29 mouse cellular contexts compared by ENCODE assay signal in the genomic region with DNA sequence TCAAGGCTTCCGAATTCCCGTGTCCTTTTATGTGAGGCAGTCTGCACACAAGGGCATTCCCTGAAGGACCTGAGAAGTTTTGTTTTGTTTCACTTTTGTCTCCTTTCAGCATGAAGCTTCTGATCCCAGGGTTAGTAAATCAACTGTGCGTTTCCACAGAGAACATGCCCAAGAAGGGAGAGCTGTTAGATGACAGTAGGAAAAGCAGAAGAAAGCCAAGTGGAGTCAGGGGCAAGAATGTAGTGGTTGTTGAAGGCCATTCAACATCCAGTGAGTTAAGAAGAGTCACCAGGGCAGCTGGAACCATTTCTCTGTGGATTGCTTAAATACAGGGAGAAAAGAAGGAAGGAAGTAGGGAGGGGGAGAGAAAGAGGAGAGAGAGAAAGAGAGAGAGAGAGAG.
DNase-seq lines count a peak whose midpoint lies in the region; ATAC-seq and TF ChIP-seq lines count a peak whose summit lies in the region.
"Had no signal": no experiment of that assay in that cellular context is flagged by ENCODE, and none has a peak within 500 bp of the region (broad histone marks: within the 10 kb centered on the region; RNA-seq: fewer than 3 reads in every experiment).

No protein-coding gene starts in this region.

- H3K4me1 ChIP-seq in kidney, postnatal 0 days (replicated peaks; ENCODE audit: insufficient read depth, low read length): no peaks in the 10 kb centered on the region
- H3K4me1 ChIP-seq in brown adipose tissue, adult 24 weeks (ENCODE audit: control insufficient read depth, insufficient read depth, insufficient read length, low read length): no peaks in the 10 kb centered on the region
- no peaks in the 10 kb centered on the region for H3K4me1 ChIP-seq in embryonic facial prominence, embryonic 14.5 days (ENCODE audit: control insufficient read depth, insufficient read depth, low read length)
- no peaks in the 10 kb centered on the region for H3K4me1 ChIP-seq in liver, postnatal 0 days (ENCODE audit: insufficient read depth)
- H3K4me1 ChIP-seq: forebrain, embryonic 13.5 days; hindbrain, embryonic 10.5 days; hindbrain, embryonic 15.5 days; liver, embryonic 15.5 days; neural tube, embryonic 12.5 days had no signal

- no peaks in the 10 kb centered on the region for H3K9me3 ChIP-seq in kidney, postnatal 0 days (replicated peaks; ENCODE audit: low read length)
- H3K9me3 ChIP-seq in embryonic facial prominence, embryonic 14.5 days (ENCODE audit: control insufficient read depth, low read length): no peaks in the 10 kb centered on the region
- H3K9me3 ChIP-seq in liver, postnatal 0 days (ENCODE audit: low read length): no peaks in the 10 kb centered on the region
- H3K9me3 ChIP-seq: forebrain, embryonic 13.5 days; hindbrain, embryonic 10.5 days; hindbrain, embryonic 15.5 days; liver, embryonic 15.5 days; neural tube, embryonic 12.5 days had no signal

- WGBS in kidney, postnatal 0 days: 32% methylated on average over 3 of the region's 3 CpGs
- 25% methylated on average over 3 of the region's 3 CpGs for WGBS in embryonic facial prominence, embryonic 14.5 days
- 72% methylated on average over 3 of the region's 3 CpGs for WGBS in liver, postnatal 0 days (ENCODE audit: insufficient replicate concordance)

- TF ChIP-seq CTCF in kidney, postnatal 0 days (IDR thresholded peaks at IDR 0.05; ENCODE audit: low read depth): no peak
- TF ChIP-seq CTCF in liver, postnatal 0 days (IDR thresholded peaks at IDR 0.05; ENCODE audit: low read depth): no peak

- H3K9ac ChIP-seq in kidney, postnatal 0 days (ENCODE audit: low read depth, low read length): no peak overlapping the region
- no peak overlapping the region for H3K9ac ChIP-seq in embryonic facial prominence, embryonic 14.5 days (ENCODE audit: low read depth, low read length)
- H3K9ac ChIP-seq in liver, postnatal 0 days (replicated peaks): no peak overlapping the region
- H3K9ac ChIP-seq: forebrain, embryonic 13.5 days; hindbrain, embryonic 15.5 days; liver, embryonic 15.5 days; neural tube, embryonic 12.5 days had no signal

- H3K36me3 ChIP-seq in kidney, postnatal 0 days (ENCODE audit: insufficient read depth, low read length): no peaks in the 10 kb centered on the region
- no peaks in the 10 kb centered on the region for H3K36me3 ChIP-seq in embryonic facial prominence, embryonic 14.5 days (ENCODE audit: control insufficient read depth, insufficient read depth, low read length)
- H3K36me3 ChIP-seq in liver, postnatal 0 days (replicated peaks; ENCODE audit: insufficient read depth, low read length): no peaks in the 10 kb centered on the region
- H3K36me3 ChIP-seq: hindbrain, embryonic 10.5 days; hindbrain, embryonic 15.5 days; liver, embryonic 15.5 days; neural tube, embryonic 12.5 days had no signal

- no peak overlapping the region for H3K4me3 ChIP-seq in kidney, postnatal 0 days (replicated peaks; ENCODE audit: low read depth, low read length)
- no peak overlapping the region for H3K4me3 ChIP-seq in brown adipose tissue, adult 24 weeks (ENCODE audit: insufficient read depth, low read depth, low read length)
- no peak overlapping the region for H3K4me3 ChIP-seq in embryonic facial prominence, embryonic 14.5 days (ENCODE audit: low read depth, low read length)
- H3K4me3 ChIP-seq in liver, postnatal 0 days (ENCODE audit: low read depth, low read length): no peak overlapping the region
- H3K4me3 ChIP-seq: forebrain, embryonic 13.5 days; heart, adult 2 months; hindbrain, embryonic 10.5 days; hindbrain, embryonic 15.5 days; liver, embryonic 15.5 days; neural tube, embryonic 12.5 days had no signal

- H3K4me2 ChIP-seq in kidney, postnatal 0 days (ENCODE audit: low read length): no peak overlapping the region
- H3K4me2 ChIP-seq in embryonic facial prominence, embryonic 14.5 days (ENCODE audit: low read depth, low read length): no peak overlapping the region
- no peak overlapping the region for H3K4me2 ChIP-seq in liver, postnatal 0 days (ENCODE audit: low read depth, low read length)
- H3K4me2 ChIP-seq: forebrain, embryonic 13.5 days; hindbrain, embryonic 15.5 days; liver, embryonic 15.5 days; neural tube, embryonic 12.5 days had no signal

- DNase-seq in kidney, postnatal 0 days (ENCODE audit: low spot score): peak; percentile 72
- no peak for DNase-seq in kidney, postnatal 36 days
- DNase-seq in adipocyte (ENCODE audit: low spot score): peak; percentile 71
- DNase-seq in embryonic facial prominence, embryonic 14.5 days (ENCODE audit: low spot score): peak; percentile 11
- DNase-seq in liver, postnatal 0 days: no peak
- DNase-seq: adrenal gland, adult 2 months; adrenal gland, postnatal 36 days; B cell, adult 2 months; cerebellum, adult 2 months; cerebellum, postnatal 14 days; gastrocnemius, postnatal 36 days; heart, adult 2 months; heart, postnatal 14 days; kidney, adult 11 months; layer of hippocampus, adult 9-11 months; liver; lung, postnatal 4 days; right cerebral cortex, postnatal 4 days; thymus, adult 2 months; thymus, postnatal 36 days had no signal

- no peak for ATAC-seq in kidney, postnatal 0 days (replicated peaks; ENCODE audit: low FRiP score, low read depth)
- ATAC-seq in embryonic facial prominence, embryonic 14.5 days (ENCODE audit: low read depth): no peak
- ATAC-seq in megakaryocyte progenitor cell, adult 5-6 weeks (replicated peaks; ENCODE audit: poor library complexity): no peak
- ATAC-seq in liver, postnatal 0 days: no peak
- ATAC-seq: forebrain, embryonic 13.5 days; inflammation-experienced regulatory T-cells, adult 6 months; midbrain, embryonic 16.5 days had no signal

- peak overlapping the region; percentile 22; the same call in 1 of the 2 replicates for H3K27ac ChIP-seq in kidney, postnatal 0 days
- H3K27ac ChIP-seq in brown adipose tissue, adult 24 weeks (replicated peaks; ENCODE audit: low read depth, low read length): peak overlapping the region; percentile 14; the same call in 1 of the 2 replicates
- H3K27ac ChIP-seq in embryonic facial prominence, embryonic 14.5 days (replicated peaks; ENCODE audit: low read depth, low read length): no peak overlapping the region
- no peak overlapping the region for H3K27ac ChIP-seq in liver, postnatal 0 days (ENCODE audit: low read depth)
- H3K27ac ChIP-seq: forebrain, embryonic 13.5 days; heart, adult 2 months; hindbrain, embryonic 10.5 days; hindbrain, embryonic 15.5 days; liver, embryonic 15.5 days; neural tube, embryonic 12.5 days had no signal

- no peaks in the 10 kb centered on the region for H3K27me3 ChIP-seq in kidney, postnatal 0 days (ENCODE audit: insufficient read depth, low read length)
- H3K27me3 ChIP-seq in embryonic facial prominence, embryonic 14.5 days (replicated peaks; ENCODE audit: control insufficient read depth, insufficient read depth, low read length): no peaks in the 10 kb centered on the region
- H3K27me3 ChIP-seq in liver, postnatal 0 days (ENCODE audit: insufficient read depth, low read length): no peaks in the 10 kb centered on the region
- H3K27me3 ChIP-seq: forebrain, embryonic 13.5 days; hindbrain, embryonic 15.5 days; liver, embryonic 15.5 days; neural tube, embryonic 12.5 days had no signal

- no peak for TF ChIP-seq EP300 in liver, postnatal 0 days (IDR thresholded peaks at IDR 0.05; ENCODE audit: low read depth)

Comparison
In these comparisons a context has a peak if more than half of its experiments do, and no peak if none do; other contexts are left out.
1. DNase-seq: peak in kidney, postnatal 0 days (single experiment), adipocyte (single experiment) and embryonic facial prominence, embryonic 14.5 days (single experiment); none in kidney, postnatal 36 days (0 of 2) and liver, postnatal 0 days (single experiment).
2. H3K27ac ChIP-seq: peak in kidney, postnatal 0 days (single experiment) and brown adipose tissue, adult 24 weeks (single experiment); none in embryonic facial prominence, embryonic 14.5 days (single experiment) and liver, postnatal 0 days (single experiment).